Mouse (Mus musculus): ENCODE measurements at regions not wholly inside any gene's neighbourhood (a gene's known extent, or its start where the extent isn't known, plus 50 kb on each side); places are given as distances from the start of the nearest gene placed in this dataset.

DNA sequence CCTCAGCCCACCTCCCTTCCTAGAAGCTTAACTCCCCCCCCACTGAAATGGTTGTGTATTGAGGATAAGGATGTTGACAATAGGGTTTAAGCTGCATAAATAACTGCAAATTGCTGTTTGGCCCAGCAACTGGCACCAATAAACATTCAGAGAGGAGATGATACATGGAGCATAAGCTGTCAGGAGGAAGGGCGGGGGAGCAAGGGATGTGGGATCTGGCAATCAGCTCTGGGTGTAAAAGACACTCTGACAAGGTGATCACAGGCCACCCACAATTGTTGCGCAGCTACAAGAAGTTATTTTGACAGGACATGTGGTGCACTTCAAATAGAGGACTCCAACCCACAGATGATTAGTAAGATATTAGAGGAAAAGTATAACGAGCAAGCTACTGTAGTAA lies 83.8 kb upstream of the Tbc1d5 start:
- DNase-seq (ENCODE audit: low spot score): no peak

DNA sequence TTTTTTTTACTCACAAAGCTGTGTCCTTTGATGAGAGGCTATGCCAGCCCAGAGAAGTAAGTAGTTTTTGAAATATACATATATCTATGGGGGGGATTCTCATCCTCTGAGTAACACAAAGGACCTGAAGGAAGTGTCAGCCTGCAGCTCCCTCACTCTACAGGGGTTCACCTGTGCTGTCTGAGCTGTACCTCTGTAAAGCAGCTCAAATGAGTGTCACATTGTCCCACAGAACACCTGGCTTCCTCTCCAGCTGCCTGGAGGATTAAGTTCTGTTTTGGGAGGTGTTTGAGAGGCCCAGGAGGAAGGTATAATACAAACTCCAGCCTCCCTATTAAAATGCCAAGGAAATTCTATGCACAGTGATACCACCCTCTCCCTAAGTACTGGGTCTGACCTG lies 83.3 kb upstream of the Tbc1d5 start:
- no peak for DNase-seq (ENCODE audit: low spot score)

DNA sequence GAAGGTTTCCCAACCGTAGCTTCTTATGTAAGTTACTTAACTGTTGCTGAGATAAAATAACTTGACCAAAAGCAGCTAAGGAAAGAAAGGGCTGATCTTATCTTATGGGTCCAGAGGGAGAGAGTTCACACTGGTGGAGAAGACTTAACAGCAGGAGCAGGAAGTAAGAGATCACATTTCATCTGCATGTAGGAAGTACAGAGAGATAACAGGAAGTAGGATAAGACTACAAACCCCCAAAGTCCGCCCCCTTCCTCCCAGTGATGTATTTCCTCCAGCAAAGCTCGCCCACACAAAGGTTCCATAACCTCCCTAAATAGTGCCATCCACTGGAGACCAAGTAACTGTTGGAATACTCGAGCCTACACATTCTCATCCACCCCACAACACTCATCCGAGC lies 79.2 kb upstream of the Tbc1d5 start:
- DNase-seq (ENCODE audit: low spot score): peak; percentile 17

DNA sequence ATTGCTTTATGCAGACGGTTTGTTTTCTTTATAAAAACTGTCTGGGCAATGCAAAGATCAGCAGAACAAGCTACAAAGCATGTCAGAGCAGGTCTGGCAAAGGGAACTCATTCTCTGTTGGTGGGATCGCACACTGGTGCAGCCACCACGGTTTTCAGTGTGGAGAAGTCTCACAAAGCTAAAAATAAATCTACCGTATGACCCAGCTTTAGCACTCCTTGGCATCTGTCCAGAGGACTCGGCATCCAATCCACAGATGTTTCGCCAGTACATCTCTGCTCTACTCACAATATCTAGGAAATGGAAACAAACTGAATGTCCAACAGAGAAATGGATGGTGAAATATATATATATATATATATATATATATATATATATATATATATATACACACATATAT lies 69.4 kb upstream of the Tbc1d5 start:
- DNase-seq (ENCODE audit: low spot score): no peak

DNA sequence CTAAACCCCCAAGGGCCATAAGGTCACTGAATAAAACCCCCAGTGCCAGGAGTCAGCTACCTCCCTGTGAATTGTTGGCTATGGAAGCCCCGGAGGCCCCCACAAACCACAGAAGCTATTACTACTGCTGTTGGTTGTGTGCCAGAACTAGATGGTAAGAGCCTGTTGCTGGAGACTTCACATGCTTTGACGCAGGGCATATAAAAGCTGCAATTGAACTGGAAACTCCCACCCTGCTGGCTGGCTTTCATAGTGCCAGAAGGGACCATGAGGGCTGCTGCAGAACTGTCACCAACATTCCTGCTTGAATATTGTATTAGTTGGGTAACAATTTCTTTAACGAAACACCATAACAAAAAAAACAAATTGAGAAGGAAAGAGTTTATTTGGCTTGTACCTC lies 66.9 kb upstream of the Tbc1d5 start:
- DNase-seq (ENCODE audit: low spot score): no peak

DNA sequence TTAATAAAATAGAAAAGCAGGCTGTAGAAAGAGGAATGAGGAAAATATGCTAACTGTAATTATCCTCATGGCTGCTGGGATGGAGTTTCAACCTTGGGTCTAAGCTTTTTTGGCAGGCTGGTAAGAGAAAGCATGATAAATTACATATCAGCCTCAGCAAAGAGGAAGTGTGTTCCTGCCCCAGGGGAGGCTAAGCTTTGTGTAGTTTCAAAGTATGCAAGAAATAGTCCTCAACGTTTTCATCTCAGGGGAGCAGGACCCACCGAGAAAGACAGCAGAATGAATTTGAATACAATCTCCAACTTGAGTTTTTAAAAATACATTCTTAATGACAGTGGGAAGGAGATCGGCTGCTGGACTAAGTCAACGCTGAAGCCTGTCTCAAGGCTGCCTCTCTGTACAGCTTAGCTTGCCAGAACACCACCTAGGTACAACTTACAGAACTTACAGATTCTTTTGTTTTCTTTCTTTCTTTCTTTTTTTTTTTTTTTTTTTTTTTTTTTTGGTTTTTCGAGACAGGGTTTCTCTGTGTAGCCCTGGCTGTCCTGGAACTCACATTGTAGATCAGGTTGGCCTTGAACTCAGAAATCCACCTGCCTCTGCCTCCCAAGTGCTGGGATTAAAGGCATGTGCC lies 61.3 kb upstream of the Tbc1d5 start:
- DNase-seq (ENCODE audit: low spot score): peak; percentile 3

DNA sequence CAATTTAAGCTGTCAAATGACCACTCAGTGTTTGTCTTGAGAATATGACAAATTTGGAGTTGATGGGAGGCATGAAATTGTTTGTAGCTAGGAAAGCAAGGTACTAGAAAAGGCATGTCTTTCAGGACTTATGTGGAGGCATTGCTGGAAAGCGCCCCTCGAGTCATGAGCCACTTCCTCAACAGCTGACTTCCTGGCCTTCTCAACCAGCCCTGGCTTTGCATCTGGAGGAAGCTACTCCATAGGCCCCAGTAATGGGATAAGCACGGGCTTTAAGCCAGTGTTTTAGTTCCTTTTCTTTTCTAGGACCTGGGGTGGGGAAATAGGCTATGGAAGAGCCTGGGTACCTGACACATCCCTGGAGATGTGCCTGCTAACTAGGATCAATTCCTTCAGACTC lies 60.3 kb upstream of the Tbc1d5 start:
- DNase-seq (ENCODE audit: low spot score): peak; percentile 15
